Mouse (Mus musculus): Measurements from ENCODE around the gene Cdkn1c. TPM values are rescaled to one million over a fixed set of nuclear protein-coding genes. Genes with fewer than 3 reads are reported as not detected.

Gene Cdkn1c
- total and polyA plus RNA-seq, 3 experiments, result 10.0 to 11.9 TPM; not detected in 1

GRCm38 (mm10) chr7:143444580-143444954 is 16.3 kb downstream of the Cdkn1c start:
- peaks cover 0 to 1% of the 10 kb centered on the region in 2 experiments; a peak in 2 of 4 replicates for H3K27me3 ChIP-seq (ENCODE audit: control insufficient read depth in 1 of 2, insufficient read depth in 2 of 2, low read length in 2 of 2)

GRCm38 (mm10) chr7:143438965-143439364 is 21.9 kb downstream of the Cdkn1c start:
- Histone ChIP-seq H3K27me3 (ENCODE audit: control insufficient read depth in 1 of 2, insufficient read depth in 2 of 2, low read length in 2 of 2) (peaks cover 0 to 1% of the 10 kb centered on the region in 2 experiments; a peak in 2 of 4 replicates), H3K79me2 (ENCODE audit: control insufficient read depth, insufficient read depth, low read length, poor library complexity) (no peaks in the 10 kb centered on the region), H3K4me3 (ENCODE audit: control insufficient read depth in 1 of 2, insufficient read depth in 1 of 2, low read depth in 2 of 2, low read length in 2 of 2) (no peak overlapping the region), H3K27ac (ENCODE audit: control insufficient read depth, low read depth, low read length) (no peak overlapping the region), H3K9ac (ENCODE audit: control insufficient read depth, low read depth, low read length, poor library complexity, severe bottlenecking) (no peak overlapping the region), H3K9me3 (replicated peaks; ENCODE audit: insufficient read depth, low read length) (no peaks in the 10 kb centered on the region), H3K36me3 (ENCODE audit: control insufficient read depth in 1 of 2, insufficient read depth in 2 of 2, low read length in 2 of 2) (no peaks in the 10 kb centered on the region), H3K4me1 (ENCODE audit: control insufficient read depth in 1 of 2, insufficient read depth in 2 of 2, low read length in 2 of 2) (no peaks in the 10 kb centered on the region)
- DNase-seq (ENCODE audit: low read depth, low spot score), result no peak
- TF ChIP-seq MAZ (IDR thresholded peaks at IDR 0.05; ENCODE audit: low read depth, low read length) (no peak), CTCF (IDR thresholded peaks at IDR 0.05 in 2 of 3, conservative IDR thresholded peaks at IDR 0.05 in 1 of 3; ENCODE audit: control insufficient read depth in 1 of 3, insufficient read depth in 1 of 3, low read depth in 2 of 3, low read length in 3 of 3, poor library complexity in 1 of 3, severe bottlenecking in 1 of 3) (no peak), SIN3A (IDR thresholded peaks at IDR 0.05; ENCODE audit: low read length) (no peak), BHLHE40 (IDR thresholded peaks at IDR 0.05; ENCODE audit: borderline replicate concordance, low read depth, low read length) (no peak), TBP (IDR thresholded peaks at IDR 0.05; ENCODE audit: low read depth, low read length) (no peak)

More at GRCm38 (mm10) chr7:143444580-143444954, 16.3 kb downstream of the Cdkn1c start:
- Histone ChIP-seq H3K9ac (ENCODE audit: control insufficient read depth, low read depth, low read length, poor library complexity, severe bottlenecking) (no peak overlapping the region), H3K27ac (ENCODE audit: control insufficient read depth, low read depth, low read length) (no peak overlapping the region), H3K4me1 (ENCODE audit: control insufficient read depth in 1 of 2, insufficient read depth in 2 of 2, low read length in 2 of 2) (no peaks in the 10 kb centered on the region), H3K4me3 (ENCODE audit: control insufficient read depth in 1 of 2, insufficient read depth in 1 of 2, low read depth in 2 of 2, low read length in 2 of 2) (no peak overlapping the region), H3K36me3 (ENCODE audit: control insufficient read depth in 1 of 2, insufficient read depth in 2 of 2, low read length in 2 of 2) (no peaks in the 10 kb centered on the region), H3K9me3 (replicated peaks; ENCODE audit: insufficient read depth, low read length) (no peaks in the 10 kb centered on the region), H3K79me2 (ENCODE audit: control insufficient read depth, insufficient read depth, low read length, poor library complexity) (no peaks in the 10 kb centered on the region)
- DNase-seq (ENCODE audit: low read depth, low spot score), result no peak
- TF ChIP-seq CTCF (IDR thresholded peaks at IDR 0.05 in 2 of 3, conservative IDR thresholded peaks at IDR 0.05 in 1 of 3; ENCODE audit: control insufficient read depth in 1 of 3, insufficient read depth in 1 of 3, low read depth in 2 of 3, low read length in 3 of 3, poor library complexity in 1 of 3, severe bottlenecking in 1 of 3), result no peak
- TF ChIP-seq ETS1 (IDR thresholded peaks at IDR 0.05; ENCODE audit: low read depth, low read length), result no peak
- TF ChIP-seq USF2 (IDR thresholded peaks at IDR 0.05; ENCODE audit: borderline replicate concordance in 1 of 2, insufficient read depth in 1 of 2, low read depth in 1 of 2, low read length in 2 of 2), result no peak
- no peak for TF ChIP-seq E2F4 (IDR thresholded peaks at IDR 0.05; ENCODE audit: borderline replicate concordance, low read depth, low read length)
- no peak for TF ChIP-seq CHD2 (IDR thresholded peaks at IDR 0.05; ENCODE audit: low read length)
- TF ChIP-seq MAZ (IDR thresholded peaks at IDR 0.05; ENCODE audit: low read depth, low read length), result no peak
- no peak for TF ChIP-seq MEF2A (IDR thresholded peaks at IDR 0.05; ENCODE audit: extremely low read depth, insufficient replicate concordance, low read depth, low read length, poor library complexity, severe bottlenecking)
- no peak for TF ChIP-seq MYB (IDR thresholded peaks at IDR 0.05; ENCODE audit: low read depth, low read length)
- TF ChIP-seq USF1 (IDR thresholded peaks at IDR 0.05; ENCODE audit: low read depth, low read length), result no peak
- TF ChIP-seq ZKSCAN1 (IDR thresholded peaks at IDR 0.05; ENCODE audit: low read depth, low read length), result no peak
- no peak for TF ChIP-seq KAT2A (conservative IDR thresholded peaks at IDR 0.05; ENCODE audit: low read depth, low read length)
- no peak for TF ChIP-seq SIN3A (IDR thresholded peaks at IDR 0.05; ENCODE audit: low read length)
- no peak for TF ChIP-seq POLR2AphosphoS5 (IDR thresholded peaks at IDR 0.05; ENCODE audit: borderline replicate concordance, low read depth, low read length)

Measured in MEL (cell line).